Mouse (Mus musculus) ES-Bruce4 (cell line): Measurements from ENCODE around the gene Exog. TPM values are rescaled to one million over a fixed set of nuclear protein-coding genes. Genes with fewer than 3 reads are reported as not detected.

Experiments used
- H3K27ac ChIP-seq: 2 replicates; pipeline ENCODE4 v1.5.1; 2012; ENCODE audit warnings: low read length, inconsistent platforms; ENCODE audit not compliant: insufficient read depth
- H3K27me3 ChIP-seq: 2 replicates; pipeline ENCODE4 v1.6.1; 2012; ENCODE audit warnings: mild to moderate bottlenecking, low read length, inconsistent platforms; ENCODE audit not compliant: control insufficient read depth, poor library complexity, insufficient read depth, severe bottlenecking
- H3K36me3 ChIP-seq: 2 replicates; pipeline ENCODE4 v1.6.1; 2012; ENCODE audit warnings: inconsistent platforms, mild to moderate bottlenecking, low read length, moderate library complexity; ENCODE audit not compliant: control insufficient read depth, poor library complexity, insufficient read depth, severe bottlenecking
- H3K4me1 ChIP-seq: one replicate; pipeline ENCODE4 v1.8.1; 2011; ENCODE audit warnings: low read length; ENCODE audit not compliant: control insufficient read depth, insufficient read depth
- H3K4me3 ChIP-seq: 2 replicates; pipeline ENCODE4 v1.5.1; 2011; ENCODE audit warnings: low read depth, mild to moderate bottlenecking, low read length
- H3K9ac ChIP-seq: 2 replicates; pipeline ENCODE4 v1.6.1; 2012; ENCODE audit warnings: low read depth, mild to moderate bottlenecking, inconsistent platforms; ENCODE audit not compliant: poor library complexity, severe bottlenecking
- H3K9me3 ChIP-seq: replicated peaks from 2 replicates; pipeline ENCODE4 v1.6.1; 2012; ENCODE audit warnings: mild to moderate bottlenecking, low read length, inconsistent platforms; ENCODE audit not compliant: control insufficient read depth, poor library complexity, insufficient read depth, severe bottlenecking
- CTCF ChIP-seq: IDR thresholded peaks from one replicate; pipeline ENCODE4 v1.8.1; 2011; ENCODE audit warnings: low read depth, low read length
- EP300 ChIP-seq: IDR thresholded peaks from 2 replicates; pipeline ENCODE4 v1.6.1; 2011; ENCODE audit warnings: low read depth, low read length; ENCODE audit not compliant: insufficient read depth
- POLR2A ChIP-seq: IDR thresholded peaks from one replicate; pipeline ENCODE4 v1.8.1; 2011; ENCODE audit warnings: low read length; ENCODE audit not compliant: insufficient read depth
- polyA plus RNA-seq: library from polyadenylated mRNA; stranded (reverse); fragments of >200 nt; gene quantifications from 2 replicates; pipeline ENCODE4 v1.2.4, GENCODE M21; 2011; ENCODE audit warnings: low read depth; ENCODE audit not compliant: missing spikeins, insufficient read depth, insufficient read length

The Exog gene
- polyA plus RNA-seq, 1 experiment: 11.0 TPM

- Histone ChIP-seq H3K4me1 (no peaks in the 10 kb centered on the region), H3K36me3 (no peaks in the 10 kb centered on the region), H3K27me3 (no peaks in the 10 kb centered on the region), H3K9ac (no peak overlapping the region), H3K27ac (no peak overlapping the region), H3K4me3 (no peak overlapping the region), H3K9me3 (no peaks in the 10 kb centered on the region)
- TF ChIP-seq EP300 (no peak), POLR2A (no peak), CTCF (no peak)
These were observed 33.0 kb downstream of the Exog start for GRCm38 (mm10) chr9:119477754-119478153.

- Histone ChIP-seq H3K36me3 (no peaks in the 10 kb centered on the region), H3K9me3 (no peaks in the 10 kb centered on the region), H3K27me3 (no peaks in the 10 kb centered on the region), H3K4me1 (no peaks in the 10 kb centered on the region), H3K27ac (no peak overlapping the region), H3K4me3 (no peak overlapping the region), H3K9ac (no peak overlapping the region)
- TF ChIP-seq CTCF (no peak), EP300 (no peak), POLR2A (no peak)
These were observed 33.6 kb downstream of the Exog start for GRCm38 (mm10) chr9:119478345-119478744.

GRCm38 (mm10) chr9:119479297-119479696 is 34.6 kb downstream of the Exog start:
- no peak overlapping the region for H3K27ac ChIP-seq
- H3K27me3 ChIP-seq: no peaks in the 10 kb centered on the region
- H3K4me1 ChIP-seq: peaks cover 2% of the 10 kb centered on the region
- no peaks in the 10 kb centered on the region for H3K9me3 ChIP-seq
- no peak overlapping the region for H3K4me3 ChIP-seq
- TF ChIP-seq EP300 (no peak), CTCF (no peak), POLR2A (no peak)
- no peaks in the 10 kb centered on the region for H3K36me3 ChIP-seq
- H3K9ac ChIP-seq: no peak overlapping the region

GRCm38 (mm10) chr9:119481612-119482011 is 36.9 kb downstream of the Exog start:
- Histone ChIP-seq H3K36me3 (no peaks in the 10 kb centered on the region), H3K27me3 (no peaks in the 10 kb centered on the region), H3K9ac (no peak overlapping the region), H3K9me3 (no peaks in the 10 kb centered on the region), H3K27ac (no peak overlapping the region), H3K4me3 (no peak overlapping the region), H3K4me1 (peaks cover 2% of the 10 kb centered on the region)
- TF ChIP-seq EP300 (no peak), POLR2A (no peak), CTCF (no peak)

GRCm38 (mm10) chr9:119483554-119484353 is 39.0 kb downstream of the Exog start:
- TF ChIP-seq POLR2A (no peak), EP300 (no peak)
- Histone ChIP-seq H3K36me3 (no peaks in the 10 kb centered on the region), H3K9ac (no peak overlapping the region), H3K27ac (no peak overlapping the region), H3K4me3 (no peak overlapping the region), H3K9me3 (no peaks in the 10 kb centered on the region), H3K4me1 (peaks cover 2% of the 10 kb centered on the region), H3K27me3 (no peaks in the 10 kb centered on the region)

GRCm38 (mm10) chr9:119484420-119484819 is 39.7 kb downstream of the Exog start:
- H3K9me3 ChIP-seq: no peaks in the 10 kb centered on the region
- H3K4me3 ChIP-seq: no peak overlapping the region
- no peak overlapping the region for H3K27ac ChIP-seq
- peaks cover 2% of the 10 kb centered on the region for H3K4me1 ChIP-seq
- TF ChIP-seq POLR2A: no peak
- TF ChIP-seq EP300: no peak
- TF ChIP-seq CTCF: no peak
- H3K27me3 ChIP-seq: no peaks in the 10 kb centered on the region
- H3K36me3 ChIP-seq: no peaks in the 10 kb centered on the region
- no peak overlapping the region for H3K9ac ChIP-seq
